Mouse (Mus musculus) left cerebral cortex, adult 9 months (tissue): Measurements from ENCODE around the gene Ndufaf3.
A peak's percentile ranks its signal among the peaks of the same experiment; 100 is the strongest.
"Not testable (repeated sequence)": the region's sequence is repeated elsewhere in the genome, so short reads cannot be mapped to it uniquely, and the experiment has no call there.

Experiments used
- DNase-seq, 2 experiments: peaks; one replicate each; pipeline ENCODE4 v3.0.0; 2022; ENCODE audit warnings: low spot score in 2 of 2

Gene Ndufaf3

DNA sequence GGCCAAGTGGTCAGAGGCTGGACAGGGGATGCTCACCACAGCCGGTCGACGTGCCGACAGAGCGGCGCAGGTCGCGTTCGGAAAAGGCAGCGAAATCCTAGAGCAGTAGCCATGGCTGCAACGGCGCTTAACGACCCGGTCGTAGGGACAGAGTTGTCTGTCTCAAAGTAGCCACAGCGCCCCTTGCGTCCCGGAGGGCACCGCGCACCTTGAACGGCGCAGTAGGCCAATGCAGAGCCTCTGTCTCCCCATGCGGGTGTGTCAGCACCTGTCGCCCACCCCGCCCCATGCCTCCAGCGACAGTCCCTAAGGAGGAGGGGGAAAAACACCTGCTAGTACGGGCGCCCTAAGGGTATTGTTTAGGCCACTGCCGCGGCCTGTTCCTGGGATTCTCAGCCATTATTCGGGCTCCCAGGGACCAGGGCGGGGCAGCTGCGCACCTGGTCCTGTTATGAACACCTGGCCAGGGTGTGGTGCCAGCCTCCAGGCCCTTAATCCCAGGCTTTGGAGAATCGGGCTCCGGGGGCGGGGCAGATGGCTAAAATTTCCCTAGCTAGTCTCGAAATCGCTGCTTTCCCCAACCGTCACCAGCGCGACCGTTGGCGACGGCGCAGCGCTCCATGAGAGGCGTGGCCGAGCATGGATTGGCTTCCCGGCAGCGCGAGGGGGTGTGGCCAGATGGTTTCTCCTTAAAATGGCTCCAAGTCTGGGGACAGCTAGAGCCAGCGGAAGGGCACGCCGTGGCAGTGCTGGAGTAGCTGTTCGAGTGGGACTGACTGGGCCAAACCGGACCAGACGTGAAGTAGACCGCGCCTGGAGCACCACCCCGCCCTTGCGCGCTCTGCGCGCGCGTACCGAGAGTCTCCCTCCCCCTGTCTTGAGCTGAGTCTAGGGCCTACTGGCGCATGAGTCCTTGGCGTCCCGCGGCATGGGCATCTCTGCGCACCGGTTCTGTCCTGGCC is at the start of gene Ndufaf3:
TSS of gene Ndufaf3 (minus strand) at position 620 of the 962 bp plus-strand sequence.
- DNase-seq: peak; percentile 88 to 97

- DNase-seq: peak in 1 of 2 experiments; percentile 50
These were observed 44.3 kb upstream of the Ndufaf3 start for GRCm38 (mm10) chr9:108611488-108611887.

DNA sequence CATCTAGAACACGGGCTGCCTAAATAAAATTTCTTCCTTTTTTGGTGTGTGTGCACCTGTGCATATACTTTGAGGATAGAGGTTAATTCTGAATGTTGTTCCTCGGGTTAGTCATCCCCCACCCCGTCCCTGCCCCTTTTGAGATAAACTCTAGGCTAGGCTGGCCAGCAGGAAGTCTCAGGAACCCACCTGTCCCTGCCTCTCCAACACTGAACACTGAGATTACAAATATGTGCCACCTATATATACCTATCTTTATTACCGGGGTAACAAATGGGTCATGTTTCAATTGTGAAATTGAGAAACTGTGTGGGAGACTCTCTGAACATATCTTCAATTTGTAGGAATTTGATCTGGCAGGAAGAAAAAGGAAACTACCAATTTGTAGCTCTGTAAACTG is 41.7 kb upstream of the Ndufaf3 start:
- DNase-seq: no peak

GRCm38 (mm10) chr9:108607929-108608328 is 40.7 kb upstream of the Ndufaf3 start:
- DNase-seq: not testable (repeated sequence)

DNA sequence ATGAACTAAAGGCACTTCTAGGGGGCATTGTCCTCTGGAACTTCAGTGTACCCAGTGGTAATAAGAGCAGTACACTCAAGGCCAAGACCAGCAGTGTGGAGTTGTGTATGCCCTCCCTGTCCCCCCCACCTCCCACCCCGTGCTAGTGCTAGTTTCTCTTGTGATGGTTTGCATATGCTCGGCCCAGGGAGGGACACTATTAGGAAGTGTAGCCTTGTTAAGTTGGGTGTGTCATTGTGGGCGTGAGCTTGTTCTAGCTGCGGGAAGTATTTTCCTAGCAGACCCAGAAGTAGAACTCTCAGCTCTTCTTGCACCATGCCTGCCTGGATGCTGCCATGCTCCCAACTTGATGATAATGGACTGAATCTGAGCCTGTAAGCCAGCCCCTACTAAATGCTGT is 34.8 kb upstream of the Ndufaf3 start:
- no peak for DNase-seq

- DNase-seq: no peak
These were observed 32.8 kb upstream of the Ndufaf3 start for GRCm38 (mm10) chr9:108600011-108600410.

DNA sequence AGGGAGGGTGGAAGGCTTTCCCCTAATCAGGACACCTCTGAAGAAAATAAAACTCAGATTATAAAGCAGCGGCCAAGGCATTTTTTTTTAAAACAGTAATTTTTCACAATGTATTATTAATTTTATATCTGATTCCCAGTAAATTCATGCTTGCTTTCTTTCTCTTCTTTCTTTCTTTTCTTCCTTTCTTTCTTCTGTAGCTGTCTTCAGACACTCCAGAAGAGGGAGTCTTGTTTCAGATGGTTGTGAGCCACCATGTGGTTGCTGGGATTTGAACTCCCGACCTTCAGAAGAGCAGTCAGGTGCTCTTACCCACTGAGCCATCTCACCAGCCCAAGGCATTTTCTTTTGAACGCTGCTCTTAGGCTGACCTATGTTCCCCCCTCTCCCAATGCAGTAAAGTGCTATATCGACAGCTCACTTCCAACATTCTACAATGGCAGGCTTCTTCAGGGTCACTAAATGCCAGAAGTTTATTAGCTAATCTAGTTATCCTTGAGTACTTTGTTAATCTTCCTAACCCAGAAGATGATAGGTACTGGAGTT is 31.9 kb upstream of the Ndufaf3 start:
- no peak for DNase-seq

- peak in 1 of 2 experiments; percentile 71 for DNase-seq
These were observed 29.9 kb upstream of the Ndufaf3 start, which contains the start of gene P4htm for GRCm38 (mm10) chr9:108596998-108597764. P4htm (minus strand) TSS chr9:108597667.

GRCm38 (mm10) chr9:108594354-108594753 is 27.1 kb upstream of the Ndufaf3 start:
- DNase-seq: no peak

- DNase-seq: no peak
These were observed 24.2 kb upstream of the Ndufaf3 start for GRCm38 (mm10) chr9:108591462-108591861.

- no peak for DNase-seq
These were observed 22.0 kb upstream of the Ndufaf3 start for GRCm38 (mm10) chr9:108589229-108589628.

DNA sequence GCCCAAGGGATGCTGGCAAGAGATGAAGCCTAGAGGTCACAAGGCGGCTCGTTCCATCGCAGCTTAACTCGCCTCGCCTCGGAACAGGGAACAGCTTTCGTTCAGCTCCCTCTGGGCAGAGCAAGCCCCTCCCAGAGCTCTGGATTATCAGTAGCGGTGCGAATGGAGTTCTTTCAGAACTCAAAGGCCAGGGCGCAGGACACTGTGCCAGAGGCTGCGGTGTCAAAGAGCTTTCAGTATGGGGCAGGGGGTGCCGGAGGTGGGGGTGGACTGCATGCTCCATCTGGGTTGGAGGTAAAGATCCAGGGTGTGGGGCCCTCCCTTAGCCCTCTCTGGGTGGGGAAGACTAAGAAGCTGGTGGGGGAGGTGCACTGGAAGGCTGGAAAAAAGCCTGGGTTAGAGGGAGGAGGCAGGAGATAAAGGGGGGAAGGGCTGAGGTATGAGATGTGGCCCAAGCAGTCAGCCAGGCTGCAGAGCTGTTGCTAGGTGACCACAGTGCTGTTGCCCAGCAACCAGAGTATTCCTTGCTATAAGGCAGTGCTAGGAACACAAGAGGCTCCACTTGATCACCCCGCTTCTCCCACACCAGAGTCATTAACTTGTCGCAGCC is 20.4 kb upstream of the Ndufaf3 start:
- DNase-seq: peak; percentile 92 to 94

- no peak for DNase-seq
These were observed 12.1 kb upstream of the Ndufaf3 start for GRCm38 (mm10) chr9:108579344-108579690.

GRCm38 (mm10) chr9:108578545-108579343 is 11.5 kb upstream of the Ndufaf3 start, which contains the start of gene Wdr6:
Wdr6 (minus strand) TSS chr9:108578739.
- peak; percentile 85 to 90 for DNase-seq

DNA sequence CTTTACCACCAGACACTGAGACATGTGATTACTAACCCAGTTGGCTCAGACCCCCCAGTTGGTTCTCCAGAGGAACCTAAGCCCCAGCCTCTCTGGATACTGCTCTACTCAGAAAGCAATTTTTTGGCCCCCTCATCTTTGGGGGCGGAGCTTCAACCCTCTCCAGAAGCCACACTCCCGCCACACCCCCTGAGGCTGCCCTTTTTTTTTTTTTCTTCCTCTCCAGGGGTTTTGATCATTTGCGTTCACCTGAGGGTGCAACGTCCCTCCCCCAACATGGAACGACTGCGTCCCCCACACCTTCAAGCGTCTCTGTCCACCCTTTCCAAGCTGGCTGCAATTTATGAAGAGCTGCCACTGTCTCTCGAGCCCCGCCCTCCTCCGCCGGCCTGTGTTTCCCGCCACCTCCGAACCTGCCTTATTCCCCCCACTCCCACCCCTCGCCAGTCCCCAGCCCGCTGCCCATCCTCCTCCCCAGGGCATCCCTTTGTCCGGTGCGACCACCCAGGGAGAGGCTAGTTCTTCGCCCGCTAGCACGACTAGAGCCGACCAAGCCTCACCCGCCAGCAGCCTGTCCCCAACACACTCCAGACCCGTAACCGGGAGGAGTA is 10.8 kb upstream of the Ndufaf3 start:
- no peak for DNase-seq

GRCm38 (mm10) chr9:108577025-108577424 is 9.8 kb upstream of the Ndufaf3 start:
- no peak for DNase-seq

- DNase-seq: no peak
These were observed 8.4 kb upstream of the Ndufaf3 start for GRCm38 (mm10) chr9:108575321-108576297.

- DNase-seq: no peak
These were observed 7.7 kb upstream of the Ndufaf3 start for GRCm38 (mm10) chr9:108574921-108575320.
